Mouse (Mus musculus): Measurements from ENCODE around the gene Tcl1b2.
"Not testable (repeated sequence)": the region's sequence is repeated elsewhere in the genome, so short reads cannot be mapped to it uniquely, and the experiment has no call there.

The Tcl1b2 gene

DNA sequence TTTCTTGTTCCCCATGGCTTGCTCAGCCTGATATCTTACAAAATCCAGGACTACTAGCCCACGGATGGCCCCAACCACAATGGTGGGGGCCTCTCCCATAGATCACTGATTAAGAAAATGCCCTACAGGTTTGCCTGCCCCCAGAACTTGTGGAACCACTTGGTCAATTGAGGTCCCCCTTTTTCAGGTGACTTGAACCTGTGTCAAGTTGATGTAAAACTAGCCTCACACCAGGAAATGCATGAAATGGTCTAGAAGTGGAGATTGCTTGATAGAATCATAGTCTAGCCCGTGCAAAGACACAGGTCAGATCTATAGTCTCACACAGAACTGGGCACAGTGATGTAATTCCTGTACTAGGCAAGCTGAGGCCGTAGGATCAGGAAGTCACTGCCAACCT lies at the start of gene Tcl1b2:
Gene Tcl1b2 (plus strand): TSS at position 301 of the 400 bp plus-strand sequence.
- in situ Hi-C loops (cut with MboI): no loop called here

DNA sequence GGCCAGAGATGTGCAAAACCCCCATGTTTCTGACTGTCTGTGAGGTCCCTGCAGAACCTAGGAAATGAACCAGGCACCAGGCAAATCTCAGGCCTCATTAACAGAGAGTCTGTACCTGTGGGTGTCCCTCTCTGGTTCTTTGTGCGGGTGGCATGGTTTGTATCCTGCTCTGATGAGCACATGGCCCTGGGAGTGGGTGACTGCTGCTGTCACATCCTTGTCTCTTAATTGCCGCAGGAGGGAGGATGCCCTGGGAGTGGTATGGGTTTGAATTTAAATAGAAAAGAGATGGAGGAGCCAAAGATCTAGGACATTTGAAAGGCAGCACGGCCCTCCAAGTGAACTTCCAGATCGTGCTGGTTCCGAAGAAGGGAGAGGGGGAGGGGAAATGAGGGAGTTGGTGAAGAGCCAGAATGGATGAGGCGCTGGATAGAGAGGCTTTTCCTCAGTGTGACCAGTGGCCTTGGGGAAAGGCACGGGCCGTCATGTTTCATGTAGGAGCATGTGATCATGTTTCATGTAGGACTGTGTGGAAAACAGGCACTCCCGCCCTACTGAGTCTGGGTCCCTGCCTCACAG lies 46.3 kb upstream of the Tcl1b2 start:
- in situ Hi-C loops (cut with MboI): loop anchor here (10.0 kb wide), 1 partner anchor 145 kb away; no protein-coding TSS in a partner anchor

DNA sequence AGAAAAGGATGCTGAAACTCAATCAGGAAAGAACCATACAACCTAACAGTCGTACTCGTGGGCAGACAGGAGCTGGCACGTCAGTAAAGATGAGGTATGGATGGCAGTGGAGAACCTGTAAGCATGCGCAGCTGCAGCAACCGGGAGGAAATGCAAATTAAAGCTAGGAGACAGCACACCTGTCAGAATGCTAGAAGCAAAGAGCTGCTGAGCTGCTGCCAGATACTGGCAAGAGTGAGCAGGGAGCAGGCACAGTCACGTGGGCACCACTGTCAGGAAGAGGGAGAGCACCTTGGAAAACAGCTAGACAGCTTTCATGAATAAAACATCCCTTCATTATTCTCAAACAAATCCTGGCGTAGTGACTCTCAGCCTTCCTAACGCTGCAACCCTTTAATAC lies 42.9 kb upstream of the Tcl1b2 start:
- in situ Hi-C loops (cut with MboI): loop anchor here (10.0 kb wide), 1 partner anchor 148 kb away; no protein-coding TSS in a partner anchor

DNA sequence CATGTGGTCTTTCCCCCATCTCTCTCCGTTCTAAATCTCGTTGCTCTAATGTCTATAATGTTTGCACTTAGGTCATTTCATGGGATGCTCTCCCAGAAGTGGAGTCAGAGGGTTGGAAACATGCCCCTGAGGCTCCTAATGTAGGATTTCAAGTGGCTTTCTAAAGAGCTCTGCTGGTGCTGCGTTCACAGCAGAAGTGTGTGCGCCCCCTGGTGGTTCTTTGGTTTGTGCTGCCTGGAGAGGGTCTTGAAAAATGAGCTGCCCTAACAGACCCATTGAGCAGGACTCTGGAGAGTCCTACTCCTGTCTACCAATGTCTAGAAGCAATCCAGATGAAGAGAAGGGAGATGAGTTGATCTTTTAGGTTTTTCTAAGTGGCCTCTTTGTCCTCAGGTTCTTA lies 41.8 kb upstream of the Tcl1b2 start:
- in situ Hi-C loops (cut with MboI): loop anchor here (10.0 kb wide), 1 partner anchor 149 kb away; no protein-coding TSS in a partner anchor

DNA sequence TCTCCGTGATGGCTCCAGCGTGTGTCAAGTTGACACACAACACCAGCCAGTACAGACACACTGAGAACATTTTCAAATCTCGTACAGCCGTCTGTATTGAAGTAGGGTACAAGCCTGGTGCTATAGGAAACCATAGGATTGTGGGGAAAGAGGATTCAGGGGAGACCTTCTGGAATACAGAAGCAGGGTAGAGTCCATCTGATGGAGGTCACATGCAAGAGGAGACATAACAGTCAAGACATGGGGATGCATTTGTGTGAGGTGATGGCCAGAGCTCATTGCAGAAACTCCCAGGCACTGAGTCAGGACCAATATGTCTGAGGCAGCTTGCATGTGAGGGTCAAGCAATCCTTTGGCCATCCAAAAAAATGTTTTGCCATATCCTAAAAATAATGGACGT lies 40.5 kb upstream of the Tcl1b2 start:
- in situ Hi-C loops (cut with MboI): loop anchor here (10.0 kb wide), 1 partner anchor 151 kb away; no protein-coding TSS in a partner anchor

DNA sequence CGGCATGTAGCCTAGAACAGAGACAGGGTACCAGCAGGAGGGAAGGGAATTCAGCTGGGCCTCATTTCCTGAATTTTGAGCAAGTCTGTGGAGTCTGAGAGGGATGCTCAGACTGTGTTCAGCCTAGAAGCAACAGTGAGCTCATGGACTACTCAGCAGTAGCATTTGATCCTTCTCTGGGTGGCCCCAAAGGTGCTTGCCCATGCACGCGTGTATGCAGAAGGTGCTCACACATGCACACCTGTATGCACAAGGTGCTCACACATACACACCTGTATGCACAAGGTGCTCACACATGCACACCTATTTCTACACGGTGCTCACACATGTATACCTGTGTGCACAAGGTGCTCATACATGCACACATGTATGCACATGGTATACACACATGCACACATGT lies 37.0 kb upstream of the Tcl1b2 start:
- in situ Hi-C loops (cut with MboI): loop anchor here (10.0 kb wide), 1 partner anchor 154 kb away; no protein-coding TSS in a partner anchor

DNA sequence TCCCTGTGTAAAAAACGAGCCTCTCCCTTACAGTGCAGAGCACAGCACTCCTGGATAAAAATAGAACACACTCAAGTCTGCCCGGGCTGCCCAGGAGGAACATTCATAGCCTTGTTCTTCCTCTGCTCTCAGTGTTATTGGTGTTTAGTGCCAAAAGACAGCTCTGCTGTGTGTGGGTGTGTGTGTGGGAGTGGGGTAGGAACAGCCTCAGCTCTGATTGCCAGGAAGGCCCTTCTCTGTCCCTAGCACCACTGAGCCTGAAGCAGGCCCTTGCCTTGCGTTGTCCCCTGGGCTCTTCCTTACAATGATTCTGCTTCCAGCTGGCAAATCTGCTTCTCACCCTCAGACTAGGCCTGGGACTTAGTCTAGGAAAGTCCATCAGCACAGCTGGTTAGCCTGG lies 36.4 kb upstream of the Tcl1b2 start:
- in situ Hi-C loops (cut with MboI): loop anchor here (10.0 kb wide), 1 partner anchor 155 kb away; no protein-coding TSS in a partner anchor

DNA sequence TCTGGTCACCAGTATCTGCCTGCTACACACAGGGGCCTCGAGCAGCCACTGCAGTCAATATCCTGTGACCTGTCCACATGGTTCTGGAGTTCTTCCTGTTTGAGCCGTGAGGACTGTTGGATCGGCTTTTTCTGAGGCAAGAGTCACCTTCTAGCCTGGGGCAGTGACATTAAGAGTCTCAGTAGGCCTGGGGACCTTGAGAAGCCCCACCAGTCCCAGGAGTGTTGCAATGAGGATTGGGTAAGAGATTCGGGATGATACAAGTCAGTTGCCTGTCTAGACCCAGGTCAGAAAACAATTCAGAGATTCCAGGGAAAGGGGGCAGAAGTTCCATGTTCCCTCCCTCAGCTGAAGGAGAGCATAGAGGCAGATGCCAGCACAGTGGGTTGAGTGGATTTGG lies 36.0 kb upstream of the Tcl1b2 start:
- in situ Hi-C loops (cut with MboI): loop anchor here (10.0 kb wide), 1 partner anchor 155 kb away; no protein-coding TSS in a partner anchor

DNA sequence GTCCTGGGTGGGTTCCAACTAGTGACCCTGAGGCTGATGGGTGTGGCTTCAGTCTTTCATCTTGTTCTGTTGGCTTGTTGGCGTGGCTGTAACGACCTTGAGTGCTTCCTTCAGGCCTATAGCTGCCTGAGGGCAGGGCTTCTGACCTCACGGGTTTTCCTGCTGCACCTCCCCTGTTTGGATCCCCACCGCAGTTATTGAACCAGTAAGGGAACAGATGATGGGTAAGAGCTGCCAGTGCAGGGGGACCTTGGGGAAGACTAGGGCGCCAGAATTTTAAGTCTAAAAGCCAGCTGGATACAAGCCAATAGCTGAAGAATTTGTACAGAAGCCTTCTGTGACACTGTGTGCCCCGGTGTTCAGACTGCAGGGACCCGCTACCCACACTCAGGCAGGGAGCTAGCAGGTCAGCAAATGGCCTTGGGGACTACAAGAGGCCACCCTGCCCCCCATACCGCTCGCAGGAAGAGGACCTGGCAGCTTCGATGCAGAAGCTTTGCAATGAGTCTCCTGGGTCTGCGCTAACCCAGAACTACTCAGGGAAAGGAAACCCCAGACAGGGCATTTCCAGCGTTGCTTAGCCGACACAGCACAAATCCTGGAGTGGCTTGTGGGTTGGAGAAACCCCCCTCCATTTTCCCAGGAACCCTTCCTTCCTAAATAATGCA lies 33.4 kb upstream of the Tcl1b2 start:
- in situ Hi-C loops (cut with MboI): no loop called here

DNA sequence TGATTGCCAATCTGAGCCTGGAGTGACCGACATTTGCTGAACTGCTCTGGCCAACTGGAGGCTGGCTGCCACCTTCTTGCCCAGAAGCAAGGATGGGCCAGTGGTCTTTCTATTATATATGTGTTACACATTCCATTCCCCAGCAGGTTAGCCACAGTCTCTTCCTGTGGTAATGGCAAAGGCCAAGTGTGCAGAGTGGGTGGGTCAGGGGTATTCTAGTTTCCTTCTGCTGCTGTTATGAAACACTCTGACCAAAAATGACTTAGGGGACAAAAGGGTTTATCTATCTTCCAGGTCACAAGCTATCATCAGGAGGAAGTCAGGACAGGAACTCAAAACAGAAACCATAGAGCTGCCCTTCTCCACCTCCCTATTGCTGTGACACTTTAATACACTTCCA lies 29.2 kb upstream of the Tcl1b2 start:
- in situ Hi-C loops (cut with MboI): no loop called here

DNA sequence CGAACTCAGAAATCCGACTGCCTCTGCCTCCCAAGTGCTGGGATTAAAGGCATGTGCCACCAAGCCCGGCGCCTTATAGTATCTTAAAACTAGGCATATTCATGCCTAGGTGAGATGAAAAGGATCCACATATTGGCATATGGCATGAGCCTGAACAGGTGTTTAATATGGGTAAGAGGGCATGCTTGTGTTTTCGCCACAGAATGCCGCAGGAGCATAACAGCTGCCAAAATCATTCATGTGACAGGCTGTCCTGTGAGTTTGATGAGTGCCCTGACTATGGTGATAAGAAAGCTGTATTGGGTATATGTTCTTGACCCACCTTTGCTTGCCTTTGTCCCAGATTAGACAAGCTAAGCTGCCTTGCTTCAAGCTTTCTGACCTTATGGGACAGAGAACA lies 20.5 kb upstream of the Tcl1b2 start:
- in situ Hi-C loops (cut with MboI): no loop called here

DNA sequence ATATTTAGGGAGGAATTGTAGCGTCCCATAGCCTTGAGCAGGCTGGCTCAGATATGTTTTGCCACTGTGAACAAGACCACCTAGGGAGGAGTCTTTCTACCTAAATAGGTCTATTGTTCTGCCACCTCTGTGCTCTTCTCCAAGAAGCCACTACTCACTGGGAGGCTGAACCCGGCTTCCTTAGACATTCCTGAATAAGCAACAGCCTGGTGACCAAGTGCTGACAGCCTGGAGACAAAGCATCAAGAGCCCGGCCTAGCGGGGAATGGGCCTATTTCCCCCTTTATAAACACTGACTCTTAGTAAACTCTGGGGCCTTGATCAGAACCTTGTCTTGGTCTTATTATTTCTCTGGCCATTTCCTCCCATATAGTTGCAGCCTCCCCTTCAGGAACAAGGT lies 19.3 kb upstream of the Tcl1b2 start:
- in situ Hi-C loops (cut with MboI): no loop called here

DNA sequence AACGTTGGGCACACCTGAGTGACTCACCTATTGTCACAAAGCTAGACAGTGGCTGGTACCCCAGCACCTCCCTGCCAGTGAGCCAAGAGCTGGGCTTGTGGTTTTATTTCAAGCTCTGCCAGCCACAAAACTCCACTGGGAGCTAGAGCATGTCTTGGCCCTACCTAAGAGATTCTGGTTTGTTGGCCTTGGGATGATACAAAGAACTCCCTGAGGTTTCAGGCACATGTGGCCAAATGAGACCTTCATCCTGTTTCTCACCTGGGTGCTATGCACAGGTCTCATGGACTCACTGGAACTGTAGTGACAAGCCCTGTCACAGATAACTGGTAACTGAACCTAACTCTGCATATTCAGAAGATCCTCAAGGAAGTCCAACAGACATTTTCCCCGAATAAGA lies 18.2 kb upstream of the Tcl1b2 start:
- in situ Hi-C loops (cut with MboI): no loop called here

DNA sequence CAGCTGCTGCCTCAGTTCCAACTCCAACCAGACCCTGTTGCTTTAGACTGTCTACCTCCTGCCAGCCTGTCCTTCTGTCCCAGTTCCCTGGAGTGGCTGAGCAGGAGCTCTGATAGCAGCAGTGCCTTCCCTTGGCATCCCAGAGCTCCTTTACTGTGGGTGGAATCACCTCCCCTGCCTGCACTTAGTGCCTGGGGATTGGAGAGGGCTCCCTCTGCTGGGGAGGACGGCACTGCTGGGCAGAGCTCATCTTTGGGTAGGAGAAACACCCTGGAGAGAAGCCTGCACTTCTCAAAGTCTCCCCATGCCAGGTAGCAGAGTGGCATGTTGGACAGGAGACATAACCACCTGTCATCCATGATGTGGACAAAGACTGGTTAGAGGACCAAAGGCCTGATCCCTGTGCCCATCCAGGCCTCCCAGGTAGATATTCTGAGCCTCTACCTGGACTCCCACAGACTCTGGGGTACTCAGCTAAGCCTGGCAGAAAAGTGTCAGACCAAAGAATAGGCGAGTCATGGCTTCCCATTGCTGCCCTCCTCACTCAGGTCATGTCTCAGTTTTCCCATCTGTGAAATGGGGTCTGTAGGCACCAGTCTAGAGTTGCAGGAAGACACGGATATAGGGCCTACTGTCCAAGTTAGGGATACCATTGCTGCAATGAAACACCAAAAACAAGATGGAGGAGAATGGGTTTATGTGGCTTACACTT lies 16.2 kb upstream of the Tcl1b2 start:
- in situ Hi-C loops (cut with MboI): not testable (repeated sequence)

DNA sequence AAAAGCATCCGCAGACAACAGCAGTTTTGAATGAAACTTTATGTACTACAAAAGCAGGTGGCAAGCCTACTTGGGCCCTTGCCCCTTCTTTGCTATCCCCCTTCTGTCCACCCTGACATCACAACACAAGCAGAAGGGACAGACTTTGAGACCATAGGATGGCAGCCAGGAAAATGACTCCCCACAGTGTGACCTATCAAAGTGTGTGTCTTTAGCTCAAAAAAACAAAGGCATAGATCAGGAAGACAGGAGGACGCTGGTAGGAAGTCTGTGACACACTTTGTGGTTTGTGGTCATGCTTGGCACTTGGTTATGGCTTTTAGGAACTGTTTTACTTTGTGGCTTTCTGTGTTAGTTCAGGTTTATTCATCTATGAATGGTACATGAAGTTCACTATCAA lies 11.6 kb upstream of the Tcl1b2 start:
- in situ Hi-C loops (cut with MboI): not testable (repeated sequence)

DNA sequence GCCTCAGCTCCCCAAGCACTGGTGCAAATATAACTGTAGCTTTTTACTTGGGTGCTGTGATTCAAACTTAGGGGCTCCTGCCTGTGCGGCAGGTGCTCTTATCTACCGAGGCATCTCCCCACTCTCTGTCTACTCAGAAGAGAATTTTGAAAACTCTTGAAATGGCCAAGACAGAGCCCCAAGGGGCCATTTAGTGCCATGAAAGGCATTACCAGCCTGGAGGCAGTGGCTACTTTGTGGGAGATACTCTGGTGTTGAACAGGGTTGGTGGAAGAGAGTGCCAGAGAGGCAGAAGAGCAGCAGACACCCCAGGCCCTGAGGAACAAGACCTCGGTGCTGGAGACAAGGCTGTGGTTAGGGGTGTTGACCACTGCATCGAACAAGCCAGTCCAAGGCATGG lies 11.0 kb upstream of the Tcl1b2 start:
- in situ Hi-C loops (cut with MboI): not testable (repeated sequence)

DNA sequence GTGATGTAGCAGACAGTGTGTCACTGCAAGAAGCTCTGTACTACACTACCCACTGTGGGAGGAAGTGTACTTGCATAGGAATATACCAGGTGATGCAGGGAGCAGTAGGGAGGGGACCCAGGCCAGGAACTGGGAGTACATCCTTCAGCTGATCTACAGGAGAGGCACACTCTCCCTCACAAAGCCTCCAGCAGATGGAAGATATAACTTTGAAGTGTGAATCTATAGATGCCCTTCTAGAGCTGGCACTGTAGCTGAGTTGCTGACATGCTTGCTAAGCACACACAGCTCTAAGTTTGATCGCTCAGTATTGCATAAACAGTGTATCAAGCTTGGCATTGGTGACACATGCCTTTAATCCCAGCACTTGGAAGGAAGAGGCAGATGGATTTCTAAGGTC lies 8.1 kb upstream of the Tcl1b2 start:
- in situ Hi-C loops (cut with MboI): not testable (repeated sequence)

DNA sequence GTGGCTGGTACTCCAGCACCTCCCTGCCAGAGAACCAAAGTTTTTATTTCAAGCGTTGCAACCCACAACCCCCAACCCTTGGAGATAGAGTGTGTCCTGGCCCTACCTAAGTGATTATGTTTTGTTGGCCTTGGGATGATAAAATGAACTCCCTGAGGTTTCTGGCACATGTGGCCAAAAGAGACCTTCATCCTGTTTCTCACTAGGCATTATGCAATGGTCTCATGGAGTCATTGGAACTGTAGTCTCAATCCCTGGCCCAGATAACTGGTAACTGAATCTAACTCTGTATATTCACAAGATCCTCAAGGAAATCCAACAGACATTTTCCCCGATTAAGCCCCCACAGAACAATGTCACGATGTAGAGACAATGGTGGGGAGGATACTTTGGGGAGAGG lies 2.7 kb upstream of the Tcl1b2 start:
- in situ Hi-C loops (cut with MboI): no loop called here

DNA sequence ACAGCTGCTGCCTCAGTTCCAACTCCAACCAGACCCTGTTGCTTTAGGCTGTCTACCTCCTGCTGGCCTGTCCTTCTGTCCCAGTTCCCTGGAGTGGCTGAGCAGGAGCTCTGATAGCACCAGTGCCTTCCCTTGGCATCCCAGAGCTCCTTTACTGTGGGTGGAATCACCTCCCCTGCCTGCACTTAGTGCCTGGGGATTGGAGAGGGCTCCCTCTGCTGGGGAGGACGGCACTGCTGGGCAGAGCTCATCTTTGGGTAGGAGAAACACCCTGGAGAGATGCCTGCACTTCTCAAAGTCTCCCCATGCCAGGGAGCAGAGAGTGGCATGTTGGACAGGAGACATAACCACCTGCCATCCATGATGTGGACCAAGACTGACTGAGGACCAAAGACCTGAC lies 886 bp upstream of the Tcl1b2 start:
- in situ Hi-C loops (cut with MboI): not testable (repeated sequence)

DNA sequence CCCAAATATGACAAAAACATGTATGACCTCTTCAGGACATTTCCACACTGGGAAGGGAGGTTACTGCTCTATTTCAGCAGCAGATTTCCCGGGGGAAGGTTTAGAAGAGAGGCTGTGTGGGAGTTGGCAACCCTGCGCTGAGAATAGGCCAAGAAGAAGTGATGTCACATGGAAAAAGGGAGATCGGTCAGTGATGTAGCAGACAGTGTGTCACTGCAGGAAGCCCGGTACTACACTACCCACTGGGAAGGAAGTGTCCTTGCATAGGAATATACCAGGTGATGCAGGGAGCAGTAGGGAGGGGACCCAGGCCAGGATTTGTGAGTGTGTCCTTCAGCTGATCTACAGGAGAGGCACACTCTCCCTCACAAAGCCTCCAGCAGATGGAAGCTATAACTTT lies 9.5 kb downstream of the Tcl1b2 start:
- in situ Hi-C loops (cut with MboI): not testable (repeated sequence)

DNA sequence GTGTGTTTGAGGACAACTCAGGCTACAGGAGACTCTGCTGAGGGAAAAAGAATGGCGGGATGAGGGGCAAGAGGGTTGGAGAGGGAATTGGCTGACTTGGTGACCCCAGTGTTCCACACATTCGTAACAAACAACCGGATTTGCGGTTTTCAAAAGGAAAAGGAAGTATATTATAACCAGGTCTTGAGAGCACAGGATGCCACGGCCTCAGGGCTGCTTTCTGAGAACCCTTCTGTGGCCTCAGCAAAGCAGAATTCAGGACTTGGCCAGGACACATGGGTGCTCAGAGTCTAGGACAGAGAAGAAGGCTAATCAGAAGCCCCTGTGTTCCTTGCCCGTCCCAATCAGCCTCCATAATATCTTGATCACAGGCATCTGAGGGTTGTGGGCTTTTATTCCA lies 13.0 kb downstream of the Tcl1b2 start:
- in situ Hi-C loops (cut with MboI): no loop called here

DNA sequence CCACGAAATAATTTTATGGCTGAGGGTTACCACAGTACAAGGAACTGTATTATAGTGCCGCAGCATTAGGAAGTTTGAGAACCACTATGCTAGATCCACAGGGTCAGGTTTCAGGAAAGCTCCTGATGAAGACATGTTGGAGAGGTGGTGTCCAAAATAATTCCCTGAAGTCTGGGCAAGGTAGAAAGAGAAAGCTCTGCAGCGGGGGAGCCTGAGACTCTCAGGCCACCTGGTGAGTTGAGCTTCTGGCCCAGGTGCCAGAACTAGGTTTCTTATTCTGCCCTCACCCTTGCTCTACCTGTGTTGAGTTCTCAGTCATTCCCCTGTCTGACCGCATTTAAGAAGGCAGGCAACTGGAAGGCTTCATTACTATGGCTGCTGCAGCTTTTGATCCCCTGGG lies 13.6 kb downstream of the Tcl1b2 start, which contains the start of gene Tcl1b1:
Gene Tcl1b1 (plus strand): TSS at position 301 of the 400 bp plus-strand sequence.
- in situ Hi-C loops (cut with MboI): no loop called here

DNA sequence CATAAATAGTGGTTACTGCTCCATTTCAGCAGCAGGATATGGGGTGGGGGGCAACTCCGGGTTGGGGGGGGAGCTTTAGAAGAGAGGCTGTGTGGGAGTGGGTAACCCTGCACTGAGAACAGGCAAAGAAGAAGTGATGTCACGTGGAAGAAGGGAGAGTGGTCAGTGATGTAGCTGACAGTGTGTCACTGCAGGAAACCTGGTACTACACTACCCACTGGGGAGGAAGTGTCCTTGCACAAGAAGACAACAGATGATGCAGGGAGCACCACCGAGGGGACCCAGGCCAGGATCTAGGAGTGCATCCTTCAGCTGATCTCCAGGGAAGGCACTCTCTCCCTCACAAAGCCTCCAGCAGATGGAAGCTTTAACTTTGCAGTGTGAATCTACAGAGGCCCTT lies 20.9 kb downstream of the Tcl1b2 start:
- in situ Hi-C loops (cut with MboI): no loop called here
